Mouse (Mus musculus): Measurements from ENCODE around the gene Srsf5. TPM values are rescaled to one million over a fixed set of nuclear protein-coding genes. Genes with fewer than 3 reads are reported as not detected.

The Srsf5 gene
- 436 and 461 TPM in 2 replicates for polyA plus RNA-seq (2014; fragmentation: Nextera tagmentation; extraction: Ambion mirVana)

DNA sequence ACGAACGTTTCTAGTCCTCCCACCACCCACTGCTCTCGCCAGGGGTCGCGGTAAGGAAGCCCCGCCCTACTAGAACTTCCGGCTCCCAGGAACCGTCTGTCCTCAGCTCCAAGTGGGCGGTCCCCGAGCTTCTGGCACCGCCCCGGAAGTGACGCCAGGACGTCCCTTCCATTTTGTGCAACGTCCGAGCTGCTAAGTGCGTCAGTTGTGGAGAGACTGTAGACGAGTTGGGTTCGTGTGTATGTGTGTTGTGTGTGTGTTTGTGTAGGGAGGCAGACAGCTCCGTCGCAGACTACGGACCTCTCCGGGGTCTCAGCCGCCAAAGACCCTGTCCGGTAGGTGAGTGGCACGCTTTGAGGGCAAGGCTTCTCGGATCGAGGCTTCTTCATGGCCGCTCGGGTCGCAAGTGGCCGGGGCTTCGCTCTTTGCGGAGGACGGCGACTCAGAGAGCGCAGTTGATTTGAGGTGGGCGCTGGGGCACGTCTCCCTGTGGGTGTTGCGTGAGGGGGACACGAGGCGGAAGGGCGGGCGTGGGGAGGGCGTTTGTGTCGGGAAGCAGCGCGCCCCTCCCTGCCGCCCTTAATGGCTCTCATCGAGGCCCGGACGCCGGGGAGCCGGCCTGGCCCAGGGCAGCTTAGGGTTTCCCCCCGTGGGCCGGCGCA is at the start of gene Srsf5:
Gene Srsf5 (plus strand): TSS at position 171 of the 662 bp plus-strand sequence.
- ATAC-seq (replicated peaks; ENCODE audit: low FRiP score) (peak; percentile 92), DNase-seq (ENCODE audit: low spot score) (peak; percentile 98)
- no peaks in the 10 kb centered on the region for H3K9me3 ChIP-seq (ENCODE audit: control insufficient read depth, low read length)
- H3K27me3 ChIP-seq (ENCODE audit: control insufficient read depth, insufficient read depth, low read length): no peaks in the 10 kb centered on the region
- peaks cover 12% of the 10 kb centered on the region for H3K36me3 ChIP-seq (ENCODE audit: control insufficient read depth, insufficient read depth, low read length)
- peak within 1 kb of the TSS; percentile 46 for H3K4me2 ChIP-seq (ENCODE audit: low read depth, low read length, severe bottlenecking)
- H3K27ac ChIP-seq (ENCODE audit: low read depth, low read length): peak within 1 kb of the TSS; percentile 73
- H3K4me1 ChIP-seq (replicated peaks; ENCODE audit: control insufficient read depth, insufficient read depth, low read length): no peaks in the 10 kb centered on the region; the same call in 1 of the 2 replicates
- H3K9ac ChIP-seq (ENCODE audit: low read length): peak within 1 kb of the TSS; percentile 92
- peak within 1 kb of the TSS; percentile 100 for H3K4me3 ChIP-seq (ENCODE audit: low read depth, low read length)
- WGBS: under 1% methylated on average over 57 of the region's 57 CpGs

DNA sequence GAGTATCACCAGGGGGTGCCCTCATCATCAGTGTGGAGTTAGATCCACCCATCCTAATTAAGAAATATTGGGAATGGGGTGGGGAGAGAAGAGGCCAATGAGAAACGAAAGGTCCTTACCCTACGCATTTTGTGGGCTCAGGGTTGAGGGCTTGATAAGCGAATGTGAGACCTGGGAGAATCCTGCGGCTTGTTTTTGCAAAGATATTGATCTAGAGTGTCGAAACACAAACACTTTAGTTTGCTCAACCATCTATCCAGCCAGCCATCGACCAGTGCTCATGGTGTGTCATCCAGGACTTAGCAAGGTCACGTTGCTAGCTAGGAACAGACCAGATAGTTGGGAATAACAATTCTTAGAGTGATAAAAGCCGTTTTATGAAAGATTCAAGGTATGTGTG is 35.7 kb upstream of the Srsf5 start:
- Histone ChIP-seq H3K9ac (ENCODE audit: low read length) (no peak overlapping the region), H3K4me2 (ENCODE audit: low read depth, low read length, severe bottlenecking) (no peak overlapping the region), H3K27me3 (ENCODE audit: control insufficient read depth, insufficient read depth, low read length) (no peaks in the 10 kb centered on the region), H3K4me3 (ENCODE audit: low read depth, low read length) (no peak overlapping the region), H3K9me3 (ENCODE audit: control insufficient read depth, low read length) (no peaks in the 10 kb centered on the region), H3K27ac (ENCODE audit: low read depth, low read length) (no peak overlapping the region), H3K36me3 (ENCODE audit: control insufficient read depth, insufficient read depth, low read length) (no peaks in the 10 kb centered on the region), H3K4me1 (replicated peaks; ENCODE audit: control insufficient read depth, insufficient read depth, low read length) (no peaks in the 10 kb centered on the region)
- ATAC-seq (replicated peaks; ENCODE audit: low FRiP score) (no peak), DNase-seq (ENCODE audit: low spot score) (no peak)
- WGBS: 94% methylated on average over 8 of the region's 8 CpGs

DNA sequence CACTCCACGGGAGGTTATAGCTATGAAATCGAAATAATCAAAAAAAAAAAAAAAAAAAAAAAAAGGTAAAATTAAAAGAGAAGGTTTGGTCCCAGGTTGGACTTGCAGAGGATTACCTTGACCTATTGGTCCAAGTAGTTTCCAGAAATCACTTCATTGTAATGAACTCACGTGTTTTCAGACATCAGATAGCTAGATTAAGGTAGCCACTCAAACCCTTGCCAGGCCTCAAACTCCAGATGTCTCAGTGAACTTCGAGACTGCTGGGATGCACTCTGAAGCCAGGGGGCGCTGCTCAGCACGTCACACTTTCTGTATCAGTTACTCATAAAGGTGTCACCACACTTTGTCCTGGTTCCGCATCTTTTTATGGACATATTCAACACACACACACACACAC is 27.5 kb upstream of the Srsf5 start:
- no peak overlapping the region for H3K9ac ChIP-seq (ENCODE audit: low read length)
- no peak overlapping the region for H3K27ac ChIP-seq (ENCODE audit: low read depth, low read length)
- 58% methylated on average over 7 of the region's 7 CpGs for WGBS
- H3K27me3 ChIP-seq (ENCODE audit: control insufficient read depth, insufficient read depth, low read length): no peaks in the 10 kb centered on the region
- H3K4me3 ChIP-seq (ENCODE audit: low read depth, low read length): no peak overlapping the region
- DNase-seq (ENCODE audit: low spot score) (no peak), ATAC-seq (replicated peaks; ENCODE audit: low FRiP score) (no peak)
- no peak overlapping the region for H3K4me2 ChIP-seq (ENCODE audit: low read depth, low read length, severe bottlenecking)
- no peaks in the 10 kb centered on the region for H3K4me1 ChIP-seq (replicated peaks; ENCODE audit: control insufficient read depth, insufficient read depth, low read length)
- no peaks in the 10 kb centered on the region for H3K9me3 ChIP-seq (ENCODE audit: control insufficient read depth, low read length)
- no peaks in the 10 kb centered on the region for H3K36me3 ChIP-seq (ENCODE audit: control insufficient read depth, insufficient read depth, low read length)

DNA sequence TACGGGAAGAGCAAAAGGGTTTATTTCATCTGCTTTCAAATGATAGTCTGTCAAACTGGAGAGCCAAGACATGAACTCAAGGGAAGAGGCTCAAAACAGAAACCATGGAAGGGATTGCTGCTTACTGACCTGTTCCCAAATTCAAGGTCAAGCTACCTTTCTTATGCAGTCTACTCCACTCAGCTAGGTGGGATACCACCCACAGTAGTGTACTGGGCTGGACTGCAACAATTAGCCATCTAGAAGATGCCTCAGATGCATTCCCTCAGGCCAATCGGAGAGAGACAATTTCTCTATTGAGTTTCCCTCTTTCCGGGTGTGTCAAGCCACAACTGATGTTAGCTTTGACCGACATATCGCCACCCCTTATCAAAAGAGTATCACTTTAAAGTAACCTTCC is 24.0 kb upstream of the Srsf5 start:
- no peaks in the 10 kb centered on the region for H3K9me3 ChIP-seq (ENCODE audit: control insufficient read depth, low read length)
- H3K4me2 ChIP-seq (ENCODE audit: low read depth, low read length, severe bottlenecking): no peak overlapping the region
- DNase-seq (ENCODE audit: low spot score) (no peak), ATAC-seq (replicated peaks; ENCODE audit: low FRiP score) (no peak)
- no peaks in the 10 kb centered on the region for H3K36me3 ChIP-seq (ENCODE audit: control insufficient read depth, insufficient read depth, low read length)
- H3K27me3 ChIP-seq (ENCODE audit: control insufficient read depth, insufficient read depth, low read length): no peaks in the 10 kb centered on the region
- no peaks in the 10 kb centered on the region for H3K4me1 ChIP-seq (replicated peaks; ENCODE audit: control insufficient read depth, insufficient read depth, low read length)
- no peak overlapping the region for H3K9ac ChIP-seq (ENCODE audit: low read length)
- H3K27ac ChIP-seq (ENCODE audit: low read depth, low read length): no peak overlapping the region
- WGBS: 92% methylated on average over 5 of the region's 5 CpGs
- no peak overlapping the region for H3K4me3 ChIP-seq (ENCODE audit: low read depth, low read length)

DNA sequence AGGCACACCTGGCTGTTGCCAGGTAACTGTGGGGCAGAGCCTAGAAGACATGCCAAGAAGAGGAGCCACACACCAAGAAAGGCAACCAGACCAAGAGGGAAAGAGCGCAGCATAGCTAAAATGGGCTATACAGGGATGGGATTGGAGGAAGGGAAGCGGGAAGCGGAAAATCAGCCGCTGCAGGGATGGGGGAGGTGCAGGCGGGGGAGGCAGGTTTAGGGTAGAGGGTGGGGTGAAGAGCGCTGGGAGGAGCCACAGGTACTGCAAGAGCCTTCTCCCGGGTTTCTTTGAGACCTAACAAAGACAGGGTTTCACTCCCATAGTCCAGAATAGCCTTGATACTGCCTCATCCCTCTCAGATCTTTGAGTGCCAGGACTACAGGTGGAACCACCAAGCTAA is 22.4 kb upstream of the Srsf5 start:
- WGBS: 10% methylated on average over 7 of the region's 7 CpGs
- Histone ChIP-seq H3K9ac (ENCODE audit: low read length) (no peak overlapping the region), H3K4me2 (ENCODE audit: low read depth, low read length, severe bottlenecking) (0 out of 2 replicates have a peak overlapping the region, but pooled peaks have one; percentile 21), H3K36me3 (ENCODE audit: control insufficient read depth, insufficient read depth, low read length) (no peaks in the 10 kb centered on the region), H3K27ac (ENCODE audit: low read depth, low read length) (no peak overlapping the region), H3K4me1 (replicated peaks; ENCODE audit: control insufficient read depth, insufficient read depth, low read length) (no peaks in the 10 kb centered on the region), H3K27me3 (ENCODE audit: control insufficient read depth, insufficient read depth, low read length) (no peaks in the 10 kb centered on the region), H3K9me3 (ENCODE audit: control insufficient read depth, low read length) (no peaks in the 10 kb centered on the region), H3K4me3 (ENCODE audit: low read depth, low read length) (no peak overlapping the region)
- DNase-seq (ENCODE audit: low spot score): no peak
- ATAC-seq (replicated peaks; ENCODE audit: low FRiP score): no peak

DNA sequence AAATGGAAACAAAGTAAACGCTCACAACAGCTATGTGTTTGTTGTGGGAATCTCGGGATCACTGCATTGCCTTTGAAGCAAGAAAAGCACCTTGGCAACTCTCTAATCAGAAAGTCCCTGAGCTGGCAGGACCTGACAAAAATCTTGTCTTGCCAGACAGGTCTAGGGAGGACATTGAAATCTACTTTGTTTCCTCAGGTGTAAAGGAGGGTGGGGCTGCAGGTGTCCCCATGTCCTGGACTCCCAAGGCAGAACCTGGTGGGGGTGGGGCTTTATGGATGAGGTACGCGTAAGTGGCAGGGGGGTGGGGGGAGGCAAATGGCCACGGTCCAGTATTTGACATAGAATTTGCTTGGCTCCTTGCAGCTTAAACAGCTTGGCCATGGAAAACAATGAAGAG is 21.7 kb upstream of the Srsf5 start:
- Histone ChIP-seq H3K4me1 (replicated peaks; ENCODE audit: control insufficient read depth, insufficient read depth, low read length) (no peaks in the 10 kb centered on the region), H3K4me2 (ENCODE audit: low read depth, low read length, severe bottlenecking) (no peak overlapping the region), H3K4me3 (ENCODE audit: low read depth, low read length) (no peak overlapping the region), H3K27ac (ENCODE audit: low read depth, low read length) (no peak overlapping the region), H3K36me3 (ENCODE audit: control insufficient read depth, insufficient read depth, low read length) (no peaks in the 10 kb centered on the region), H3K9ac (ENCODE audit: low read length) (no peak overlapping the region), H3K9me3 (ENCODE audit: control insufficient read depth, low read length) (no peaks in the 10 kb centered on the region), H3K27me3 (ENCODE audit: control insufficient read depth, insufficient read depth, low read length) (no peaks in the 10 kb centered on the region)
- 72% methylated on average over 5 of the region's 5 CpGs for WGBS
- DNase-seq (ENCODE audit: low spot score): no peak
- no peak for ATAC-seq (replicated peaks; ENCODE audit: low FRiP score)

DNA sequence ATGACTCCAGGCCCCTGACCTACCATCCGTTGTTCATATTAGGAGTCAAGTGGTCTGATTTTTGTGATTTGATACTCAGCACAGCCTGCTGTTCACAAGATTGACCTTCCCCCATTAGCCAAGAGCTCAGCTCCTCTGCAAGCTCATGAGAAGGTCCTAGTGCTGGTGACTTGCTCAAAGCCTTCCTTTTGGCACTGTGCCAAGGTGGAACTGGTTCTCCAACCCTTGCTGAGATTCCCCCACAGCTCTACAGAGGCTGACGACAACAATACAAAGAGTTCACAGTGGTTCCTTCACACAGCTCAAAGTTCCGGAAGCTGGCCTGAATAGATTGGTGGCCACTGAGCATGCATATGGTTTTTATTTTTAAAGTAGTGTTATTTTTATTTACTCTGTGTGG is 21.1 kb upstream of the Srsf5 start:
- Histone ChIP-seq H3K4me3 (ENCODE audit: low read depth, low read length) (no peak overlapping the region), H3K4me2 (ENCODE audit: low read depth, low read length, severe bottlenecking) (no peak overlapping the region), H3K9ac (ENCODE audit: low read length) (no peak overlapping the region), H3K27ac (ENCODE audit: low read depth, low read length) (no peak overlapping the region), H3K4me1 (replicated peaks; ENCODE audit: control insufficient read depth, insufficient read depth, low read length) (no peaks in the 10 kb centered on the region), H3K27me3 (ENCODE audit: control insufficient read depth, insufficient read depth, low read length) (no peaks in the 10 kb centered on the region), H3K36me3 (ENCODE audit: control insufficient read depth, insufficient read depth, low read length) (no peaks in the 10 kb centered on the region), H3K9me3 (ENCODE audit: control insufficient read depth, low read length) (no peaks in the 10 kb centered on the region)
- DNase-seq (ENCODE audit: low spot score): no peak
- no peak for ATAC-seq (replicated peaks; ENCODE audit: low FRiP score)
- WGBS: 82% methylated on average over 3 of the region's 3 CpGs

DNA sequence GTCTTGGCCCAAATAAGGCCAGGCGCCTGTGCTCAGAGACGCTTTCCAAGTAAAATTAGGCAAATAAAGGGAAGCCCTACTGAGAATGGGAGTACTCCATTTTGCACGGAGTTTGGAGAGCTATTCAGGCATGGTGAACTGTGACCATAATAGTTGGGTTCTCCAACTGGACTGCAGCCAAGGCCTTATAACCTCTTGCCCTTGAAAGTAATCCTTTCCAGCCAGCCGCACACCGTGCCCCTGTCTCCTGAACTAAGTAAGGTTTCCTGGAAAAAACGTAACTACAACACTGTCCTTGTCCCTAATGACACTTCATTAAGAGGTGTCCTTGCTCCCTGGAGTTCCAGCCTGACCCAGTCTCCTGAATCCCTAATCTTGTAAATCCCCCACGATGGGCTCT is 19.4 kb upstream of the Srsf5 start:
- no peak overlapping the region for H3K9ac ChIP-seq (ENCODE audit: low read length)
- ATAC-seq (replicated peaks; ENCODE audit: low FRiP score) (no peak), DNase-seq (ENCODE audit: low spot score) (no peak)
- no peaks in the 10 kb centered on the region for H3K4me1 ChIP-seq (replicated peaks; ENCODE audit: control insufficient read depth, insufficient read depth, low read length)
- 52% methylated on average over 7 of the region's 7 CpGs for WGBS
- H3K36me3 ChIP-seq (ENCODE audit: control insufficient read depth, insufficient read depth, low read length): no peaks in the 10 kb centered on the region
- H3K9me3 ChIP-seq (ENCODE audit: control insufficient read depth, low read length): no peaks in the 10 kb centered on the region
- no peak overlapping the region for H3K27ac ChIP-seq (ENCODE audit: low read depth, low read length)
- H3K4me2 ChIP-seq (ENCODE audit: low read depth, low read length, severe bottlenecking): no peak overlapping the region
- no peak overlapping the region for H3K4me3 ChIP-seq (ENCODE audit: low read depth, low read length)
- H3K27me3 ChIP-seq (ENCODE audit: control insufficient read depth, insufficient read depth, low read length): no peaks in the 10 kb centered on the region

DNA sequence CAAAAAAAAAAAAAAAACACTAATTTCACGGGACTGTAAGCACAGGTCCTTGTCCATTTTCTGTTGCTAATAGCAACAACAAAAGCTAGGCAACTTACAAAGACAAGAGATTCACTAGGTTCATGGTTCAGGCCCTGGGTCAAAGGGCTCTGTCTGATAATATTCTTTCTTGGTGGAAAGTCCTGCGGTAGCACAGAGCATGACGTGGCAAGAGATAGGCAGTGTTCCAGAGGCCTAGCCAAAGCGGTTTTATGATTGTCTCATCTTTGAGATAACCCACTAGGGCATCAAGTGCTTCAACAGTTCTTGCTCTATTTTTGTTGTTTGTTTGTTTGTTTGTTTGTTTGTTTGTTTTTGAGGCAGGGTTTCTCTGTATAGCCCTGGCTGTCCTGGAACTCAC is 18.8 kb upstream of the Srsf5 start:
- no peaks in the 10 kb centered on the region for H3K9me3 ChIP-seq (ENCODE audit: control insufficient read depth, low read length)
- DNase-seq (ENCODE audit: low spot score) (no peak), ATAC-seq (replicated peaks; ENCODE audit: low FRiP score) (no peak)
- no peak overlapping the region for H3K9ac ChIP-seq (ENCODE audit: low read length)
- no peak overlapping the region for H3K4me2 ChIP-seq (ENCODE audit: low read depth, low read length, severe bottlenecking)
- no peaks in the 10 kb centered on the region for H3K36me3 ChIP-seq (ENCODE audit: control insufficient read depth, insufficient read depth, low read length)
- H3K27me3 ChIP-seq (ENCODE audit: control insufficient read depth, insufficient read depth, low read length): no peaks in the 10 kb centered on the region
- 96% methylated on average over 4 of the region's 4 CpGs for WGBS
- no peak overlapping the region for H3K4me3 ChIP-seq (ENCODE audit: low read depth, low read length)
- H3K27ac ChIP-seq (ENCODE audit: low read depth, low read length): no peak overlapping the region
- H3K4me1 ChIP-seq (replicated peaks; ENCODE audit: control insufficient read depth, insufficient read depth, low read length): no peaks in the 10 kb centered on the region

All from forebrain, embryonic 11.5 days (tissue).